Mouse (Mus musculus): ENCODE measurements around the gene Rab4a.

GRCm38 (mm10) chr8:123813892-123814266, 8.1 kb downstream of the Rab4a start:
- TF ChIP-seq CTCF (IDR thresholded peaks at IDR 0.05; ENCODE audit: control insufficient read depth, insufficient read depth, insufficient read length): no peak
- no peak for TF ChIP-seq USF1 (IDR thresholded peaks at IDR 0.05; ENCODE audit: low read depth)
- no peak for TF ChIP-seq MYOG (IDR thresholded peaks at IDR 0.05; ENCODE audit: control insufficient read depth, extremely low read depth, insufficient read length)

Measured in C2C12 (cell line).